Mouse (Mus musculus): ENCODE measurements at regions not wholly inside any gene's neighbourhood (a gene's known extent, or its start where the extent isn't known, plus 50 kb on each side); places are given as distances from the start of the nearest gene placed in this dataset.

DNA sequence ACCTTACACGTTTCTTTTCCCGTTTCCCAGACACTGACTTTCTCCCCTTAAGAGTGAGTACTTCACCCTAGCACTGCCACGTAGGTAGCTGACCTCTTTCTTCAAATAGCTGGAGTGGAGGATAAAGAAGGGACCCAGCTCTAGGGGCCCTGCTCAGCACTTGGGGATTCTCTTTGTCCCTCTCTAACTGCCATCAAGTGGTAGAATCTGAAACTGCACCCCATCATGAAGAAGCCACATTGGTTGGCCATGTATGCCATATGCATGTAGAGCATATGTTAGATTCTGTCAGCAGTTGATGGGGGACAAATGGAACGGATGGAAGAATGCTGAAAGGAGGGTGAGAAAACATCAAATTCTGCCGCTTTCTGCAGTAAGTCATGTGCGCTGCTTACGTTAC, 244.6 kb upstream of the Dach1 start:
- TF ChIP-seq CTCF (IDR thresholded peaks at IDR 0.05; ENCODE audit: low read depth, low read length) (no peak), POLR2A (IDR thresholded peaks at IDR 0.05; ENCODE audit: borderline replicate concordance, low read depth, low read length) (no peak)

Data from bone marrow macrophage, adult 2 months (primary cell).